Mouse (Mus musculus) hindlimb bud, embryonic 11.5 days (tissue): ENCODE results near the gene Tifab.

Experiments used
- DNase-seq: peaks from one replicate; pipeline ENCODE4 v3.0.0-alpha.2; 2012; ENCODE audit warnings: low read depth, low spot score; ENCODE audit errors: extremely low spot score

The Tifab gene

DNA sequence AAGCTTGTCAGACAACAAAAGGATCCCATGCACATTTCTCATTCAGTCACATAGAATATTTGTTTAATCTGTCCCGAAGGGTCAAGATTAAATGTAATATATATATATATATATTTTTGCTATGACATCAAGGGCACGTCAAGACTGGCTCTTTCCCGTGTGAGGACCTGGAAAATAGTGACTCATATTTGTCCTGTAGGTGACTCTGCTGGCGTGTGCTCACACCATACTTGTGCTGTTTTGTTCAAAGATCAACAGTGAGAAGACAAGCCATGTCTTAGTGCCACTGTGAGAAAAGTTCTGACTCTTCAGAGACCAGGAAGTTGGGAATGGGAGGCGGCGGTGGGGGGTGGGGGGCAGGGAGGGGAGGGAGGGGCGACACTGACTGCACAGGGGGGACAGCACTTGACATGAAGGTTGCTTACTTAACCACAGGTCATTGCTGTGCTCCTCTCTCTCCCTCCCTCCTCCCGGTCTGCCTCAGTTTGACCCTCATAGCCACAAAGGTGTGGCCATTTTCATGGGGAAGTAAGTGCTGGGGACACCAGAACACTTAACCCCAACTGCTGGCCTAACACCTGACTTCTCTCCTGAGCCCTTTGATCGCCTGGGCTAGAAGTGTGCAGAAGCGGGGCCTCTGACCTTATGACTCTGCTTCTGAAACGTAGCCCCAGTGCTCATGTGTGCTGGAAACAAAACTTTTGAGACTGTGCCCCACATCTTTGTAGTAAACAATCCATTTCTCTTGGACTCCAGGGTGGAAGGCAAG is 36.1 kb downstream of the Tifab start:
- DNase-seq: no peak

DNA sequence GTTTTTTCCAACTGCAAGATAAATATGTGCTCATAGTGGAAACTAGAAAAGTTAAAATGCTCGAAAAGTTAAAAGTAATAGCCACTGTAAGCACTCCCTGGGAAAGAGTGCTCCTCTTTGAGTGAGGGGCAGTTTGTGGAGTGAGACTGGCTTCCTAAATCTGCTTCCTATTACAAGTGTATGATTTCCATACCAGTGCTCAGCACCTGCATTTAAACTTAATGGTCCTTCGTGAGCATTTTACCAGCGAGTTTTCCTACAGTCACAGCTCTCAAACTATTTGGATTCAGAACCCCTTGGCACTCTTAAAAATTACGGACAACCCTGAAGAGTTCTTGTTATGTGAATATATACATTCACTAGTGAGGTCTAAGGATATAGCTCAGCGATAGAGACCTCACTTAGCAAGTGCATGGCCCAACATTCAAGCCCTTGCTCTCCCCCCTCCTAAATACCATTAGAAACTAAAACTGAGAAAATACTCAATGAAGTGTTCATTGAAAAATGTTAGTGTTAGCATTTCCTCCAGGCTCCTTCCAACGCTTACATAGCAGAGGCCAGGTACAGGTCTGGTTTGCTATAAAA is 39.4 kb downstream of the Tifab start:
- no peak for DNase-seq

DNA sequence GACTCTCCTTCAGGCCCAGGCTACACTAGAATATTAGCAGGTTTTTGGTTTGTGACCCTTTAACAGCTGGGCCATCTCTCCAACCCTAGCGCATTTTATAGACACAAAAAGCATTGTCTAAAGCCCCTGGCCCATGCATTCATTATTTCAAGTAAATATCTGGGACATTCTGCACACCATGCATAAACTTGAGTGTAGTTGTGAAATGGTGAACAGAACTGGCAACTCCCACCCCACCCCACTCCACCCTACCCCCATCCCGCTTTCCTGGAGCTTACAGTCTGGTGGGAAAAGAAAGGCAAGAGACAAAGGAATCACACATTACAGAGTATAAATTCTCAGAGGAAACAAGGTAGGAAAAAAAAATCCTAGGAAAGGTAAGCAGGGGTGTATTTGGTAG is 42.5 kb downstream of the Tifab start, which contains the start of gene H2afy:
H2afy (minus strand) TSS at position 162 of the 400 bp plus-strand sequence.
- DNase-seq: no peak

DNA sequence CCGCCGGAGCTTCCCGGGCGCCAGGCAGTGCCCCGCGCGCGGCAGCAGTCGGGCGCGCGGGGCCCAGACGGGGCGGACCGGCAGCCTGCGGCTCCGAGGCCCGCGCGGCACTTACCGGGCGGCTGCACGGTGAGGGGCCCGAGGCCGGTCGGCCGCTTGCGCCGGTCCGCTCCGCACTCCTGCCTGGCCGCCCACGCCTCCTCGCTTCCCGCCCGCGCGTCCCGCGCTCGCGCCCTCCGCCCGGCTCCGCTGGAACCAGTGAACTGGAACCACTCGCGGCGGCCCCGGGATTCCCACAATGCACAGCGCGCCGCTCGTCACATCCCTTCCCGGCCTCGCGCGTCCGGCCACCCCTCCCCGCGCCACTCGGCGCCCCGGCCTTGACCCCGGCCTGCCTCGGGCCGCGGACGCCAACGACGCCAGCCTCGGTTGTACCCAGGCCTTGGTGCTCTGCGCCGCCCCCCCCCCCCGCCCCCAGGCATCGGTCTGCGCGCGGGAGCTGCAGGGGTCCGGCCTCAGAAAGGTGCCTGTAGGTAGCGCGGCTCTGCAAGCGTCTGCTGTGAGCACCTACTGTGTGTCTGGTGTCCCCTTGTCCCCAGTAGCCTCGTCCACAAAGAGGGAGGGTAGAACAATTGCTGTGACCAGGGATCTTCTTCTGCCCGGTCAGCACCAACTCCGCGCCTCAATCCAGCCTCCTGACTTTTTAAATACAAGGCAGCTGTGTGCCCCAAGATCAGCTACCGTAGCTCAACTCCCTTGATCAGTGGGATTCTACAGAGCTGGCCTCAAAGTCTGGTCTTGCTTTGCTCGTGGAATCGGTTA is 43.2 kb downstream of the Tifab start:
- DNase-seq: no peak

DNA sequence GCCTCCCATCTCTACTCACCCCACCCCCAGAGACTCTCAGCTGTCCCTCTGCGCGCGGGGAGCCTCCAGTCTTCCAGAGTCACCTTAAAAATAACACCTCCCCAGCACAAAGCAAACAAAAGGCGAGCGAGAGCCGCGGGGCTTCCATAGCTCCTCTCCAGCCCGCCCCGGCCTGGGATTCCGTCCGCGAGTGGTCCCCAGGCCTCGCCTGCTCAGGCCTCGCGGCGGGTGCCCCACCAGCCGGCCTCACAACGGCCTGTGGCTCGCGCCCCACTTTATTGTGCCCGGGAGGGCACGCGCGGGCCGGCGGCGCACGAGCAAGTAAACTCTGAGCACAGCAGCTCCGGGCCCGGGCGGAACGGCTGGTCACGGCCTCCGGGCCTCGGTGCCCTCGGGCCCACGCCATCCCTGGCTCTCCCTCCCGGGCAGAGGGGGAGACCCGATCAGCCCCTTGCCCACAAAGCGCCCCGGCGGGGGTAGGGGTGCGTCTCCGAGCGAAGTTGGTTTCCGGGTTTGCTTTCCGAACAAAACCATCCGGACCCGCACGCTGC is 44.0 kb downstream of the Tifab start:
- no peak for DNase-seq

DNA sequence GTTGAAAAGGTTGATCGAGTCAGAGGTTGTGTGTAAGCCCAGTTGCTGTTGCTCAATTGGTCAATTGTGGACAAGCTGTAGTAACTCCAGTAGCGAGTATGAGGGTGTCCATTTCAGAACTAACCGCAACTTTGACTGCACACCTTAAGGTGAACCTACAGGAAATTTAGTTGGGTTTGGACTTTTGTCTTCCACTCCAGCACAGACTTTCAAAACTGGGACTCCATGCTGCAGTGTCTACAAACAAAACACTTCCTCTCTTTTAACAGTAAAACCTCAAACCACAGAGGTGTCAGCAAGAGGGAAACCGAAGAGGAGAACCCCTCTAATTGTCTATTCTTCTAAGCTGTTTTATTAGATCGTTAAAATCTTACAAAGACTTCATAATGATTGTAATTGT is 44.7 kb downstream of the Tifab start:
- DNase-seq: no peak

DNA sequence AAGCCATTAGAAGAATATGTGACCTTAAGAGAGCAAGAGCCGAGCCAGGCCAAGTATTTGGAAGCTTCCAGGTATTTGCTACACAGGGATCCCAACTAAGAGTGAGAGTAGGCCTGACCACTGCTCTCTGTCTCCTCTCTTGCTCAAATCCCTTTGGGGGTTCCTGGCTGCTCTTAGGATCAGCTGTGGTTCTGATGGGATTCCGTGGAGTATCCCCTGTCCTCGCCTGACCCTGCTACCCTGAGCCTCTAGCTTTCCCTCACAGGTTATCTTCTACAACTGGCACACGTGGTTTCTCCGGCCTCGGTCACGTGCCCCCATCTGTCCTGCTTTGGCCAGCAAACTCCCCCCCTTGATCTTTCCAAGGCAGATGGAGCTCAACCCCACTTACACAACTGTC is 45.7 kb downstream of the Tifab start:
- DNase-seq: no peak

DNA sequence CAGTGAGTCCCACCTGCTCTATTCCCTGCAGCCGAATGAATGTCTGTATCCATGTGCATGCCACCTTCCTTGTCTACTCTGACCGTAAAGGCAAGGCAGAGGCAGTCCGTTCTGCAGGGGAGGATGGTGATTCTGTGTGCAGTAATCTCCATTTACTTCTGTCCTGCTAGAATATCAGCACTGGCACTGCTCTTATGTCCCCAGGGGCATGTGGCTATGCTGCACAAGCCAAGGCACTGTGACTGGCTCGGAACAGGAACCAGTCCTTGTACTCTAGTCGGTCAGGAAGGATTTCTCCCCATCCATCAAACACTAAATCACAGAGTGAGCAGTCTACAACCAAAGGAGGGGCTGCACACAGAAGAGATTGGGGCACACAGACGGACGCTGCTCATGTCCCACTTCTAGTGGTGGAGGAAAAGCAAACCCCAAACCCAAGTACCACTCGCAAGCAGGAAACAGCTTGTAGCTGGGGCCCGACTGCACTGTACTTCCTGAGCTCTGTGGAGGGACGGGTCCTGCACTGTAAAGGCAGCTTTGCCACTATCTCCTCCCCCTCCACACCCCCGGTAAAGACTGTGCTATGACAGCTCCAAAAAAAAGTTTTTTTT is 46.3 kb downstream of the Tifab start:
- no peak for DNase-seq

DNA sequence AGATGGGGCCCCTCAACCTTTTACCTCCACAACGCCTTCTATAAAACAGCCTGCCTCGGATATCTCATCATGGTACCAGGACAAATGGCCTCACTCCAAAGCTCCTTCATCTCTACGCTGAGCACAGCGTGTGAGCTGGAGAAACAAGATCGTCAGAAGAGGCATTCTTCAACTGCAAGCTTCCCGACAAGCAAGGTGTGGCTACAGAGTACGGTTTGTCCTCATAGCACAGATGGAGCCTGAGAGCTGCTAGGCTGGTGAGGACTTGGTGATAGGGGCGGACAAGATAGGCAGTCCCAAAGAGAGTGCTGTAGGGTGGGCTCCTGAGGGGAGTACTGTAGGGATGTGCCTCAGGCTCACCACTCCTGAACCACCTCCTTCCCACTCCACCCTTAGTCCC is 48.1 kb downstream of the Tifab start:
- DNase-seq: no peak

DNA sequence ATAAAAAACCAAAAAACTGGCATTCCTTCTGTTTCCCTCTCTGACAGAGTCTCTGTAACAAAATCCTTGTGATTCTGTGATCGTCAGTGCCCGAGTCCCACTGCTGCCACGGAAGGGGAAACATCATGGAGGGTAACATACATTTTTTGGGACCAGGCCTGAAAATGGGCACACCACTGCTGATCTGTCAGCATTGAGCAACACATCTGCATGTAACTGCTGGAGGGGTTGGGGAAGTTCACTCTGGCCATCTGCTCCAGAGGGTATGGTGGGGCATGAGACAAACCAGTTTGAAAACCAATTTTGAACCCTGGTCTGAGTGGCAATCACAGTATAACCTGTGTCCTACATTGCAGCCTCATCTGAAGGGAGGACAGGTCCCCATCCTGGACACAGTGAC is 49.1 kb downstream of the Tifab start:
- no peak for DNase-seq

DNA sequence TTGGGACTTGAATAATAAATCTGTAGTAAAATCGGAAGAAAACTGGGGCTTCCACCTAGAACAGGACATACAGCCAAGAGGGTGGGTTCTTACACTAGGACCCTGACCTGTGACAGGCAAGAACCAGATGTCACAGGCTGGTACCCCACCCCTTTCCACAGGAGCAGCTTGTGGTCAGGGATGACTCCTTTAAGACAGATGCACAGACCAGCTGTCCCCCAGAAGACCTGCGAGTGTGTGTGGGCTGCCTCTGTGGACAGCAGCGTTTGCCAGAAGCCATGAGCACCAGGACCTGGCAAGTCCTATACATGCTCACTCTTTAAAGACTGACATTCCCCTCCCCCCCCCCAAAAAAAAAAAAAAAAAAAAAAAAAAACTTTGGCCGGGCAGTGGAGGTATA is 49.7 kb downstream of the Tifab start:
- no peak for DNase-seq

DNA sequence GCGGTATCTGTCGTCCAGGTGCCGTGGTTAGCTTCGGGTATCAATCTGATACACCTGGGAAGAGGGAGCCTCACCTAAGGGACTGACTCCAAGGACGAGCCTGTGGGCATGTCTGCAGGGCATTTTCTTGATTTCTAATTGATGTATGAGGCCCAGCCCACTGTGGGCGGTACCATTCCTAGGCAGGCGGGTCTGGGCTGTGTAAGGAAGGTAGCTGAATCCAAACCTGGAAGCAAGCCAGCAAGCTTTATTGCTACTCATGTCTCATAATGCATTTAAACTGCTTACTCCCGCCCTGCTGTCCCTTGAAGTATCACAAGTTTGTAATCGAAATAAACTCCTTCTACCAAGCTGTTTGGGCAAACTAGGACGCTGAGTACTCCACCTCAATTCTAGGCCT is 53.1 kb downstream of the Tifab start:
- DNase-seq: no peak
